Mouse (Mus musculus): ENCODE results near the gene Amotl2.
A peak's percentile ranks its signal among the peaks of the same experiment; 100 is the strongest.

The Amotl2 gene

DNA sequence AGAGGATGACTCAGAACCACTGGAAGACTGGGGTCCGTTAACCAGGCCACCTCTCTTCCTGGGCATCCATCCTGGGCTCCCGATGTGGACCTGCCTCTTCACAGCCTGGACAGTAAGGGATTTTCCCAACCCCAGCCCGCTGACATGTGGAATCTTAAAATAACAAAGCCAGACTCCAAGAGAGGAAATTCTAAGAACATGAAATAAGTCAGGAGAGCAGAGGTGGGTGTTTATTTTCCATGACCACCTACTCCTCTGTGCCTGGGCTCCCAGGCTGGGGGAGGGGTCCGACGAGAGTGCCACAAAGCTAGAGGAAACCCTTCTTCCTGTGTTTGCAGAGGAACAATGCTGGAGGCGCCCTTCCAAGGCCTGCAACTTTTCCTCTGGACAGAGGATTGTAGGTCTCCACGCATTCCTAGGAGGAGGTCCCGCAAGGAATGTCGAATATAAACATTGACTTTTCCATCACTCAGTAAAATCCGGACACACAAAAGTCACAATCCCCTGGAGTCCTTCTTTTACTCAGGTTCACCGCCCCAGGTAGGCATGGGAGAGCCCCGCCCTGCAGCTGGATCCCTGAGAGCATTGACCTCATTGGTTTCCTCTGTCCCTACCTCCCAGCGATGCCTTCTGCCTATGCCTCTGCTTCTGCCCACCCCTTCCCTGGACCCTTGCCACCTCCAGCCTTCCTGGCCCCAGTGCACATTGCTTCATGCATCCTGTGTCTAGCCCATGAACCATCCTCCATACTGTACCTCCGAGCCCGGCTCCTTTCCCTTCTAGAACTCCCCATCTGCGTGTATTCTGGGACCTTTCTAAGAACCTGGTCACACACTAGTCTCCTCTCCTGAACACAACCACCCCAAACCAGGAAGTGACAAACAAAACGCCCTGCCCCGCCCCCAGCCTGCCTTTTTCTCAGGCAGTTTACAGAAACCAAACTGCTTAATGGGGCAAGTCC is 61.4 kb downstream of the Amotl2 start:
- peak; percentile 63 for DNase-seq (ENCODE audit: low spot score)

DNA sequence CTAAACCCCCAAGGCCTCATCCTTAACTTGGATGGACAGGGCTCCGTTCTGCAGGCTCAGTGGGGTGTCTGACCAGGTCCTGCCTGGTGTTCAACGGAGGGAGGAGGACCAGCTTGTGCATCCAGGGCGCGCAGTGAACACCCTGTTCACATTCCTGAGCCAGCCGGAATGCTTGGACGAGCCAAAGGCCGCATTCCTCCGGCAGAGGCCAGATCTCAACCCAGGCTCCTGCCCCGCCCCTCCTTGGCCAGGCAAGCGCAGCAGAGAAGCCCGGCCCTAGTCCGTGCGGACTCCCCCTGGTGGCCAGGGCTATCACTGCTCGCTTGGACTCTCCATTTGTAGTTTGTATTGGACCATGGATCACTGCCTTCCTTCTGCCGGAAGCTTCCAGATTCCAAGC is 63.0 kb downstream of the Amotl2 start:
- DNase-seq (ENCODE audit: low spot score): peak; percentile 93
